Mouse (Mus musculus) heart, embryonic 15.5 days (tissue): Measurements from ENCODE around the gene Prkag3. TPM values are rescaled to one million over a fixed set of nuclear protein-coding genes. Genes with fewer than 3 reads are reported as not detected.

Experiments used
- ATAC-seq: fragments of 200-750 bp; cut with Nextera tagmentation; replicated peaks from 2 replicates; pipeline ENCODE4 v1.8.0; 2017; ENCODE audit warnings: low read depth, moderate TSS enrichment; ENCODE audit not compliant: insufficient number of reproducible peaks, insufficient read depth, low FRiP score
- H3K27ac ChIP-seq: fragments of 300-500 bp; sonication (generic); 2 replicates; pipeline ENCODE4 v1.5.1; 2015; ENCODE audit warnings: mild to moderate bottlenecking, inconsistent platforms
- H3K27me3 ChIP-seq: fragments of 300-500 bp; sonication (generic); 2 replicates; pipeline ENCODE4 v1.6.1; 2015; ENCODE audit warnings: inconsistent platforms
- H3K36me3 ChIP-seq: fragments of 300-500 bp; sonication (generic); 2 replicates; pipeline ENCODE4 v1.6.1; 2015; ENCODE audit warnings: mild to moderate bottlenecking, inconsistent platforms
- H3K4me1 ChIP-seq: fragments of 300-500 bp; sonication (generic); replicated peaks from 2 replicates; pipeline ENCODE4 v1.6.1; 2015; ENCODE audit warnings: inconsistent platforms
- H3K4me2 ChIP-seq: fragments of 300-500 bp; sonication (generic); 2 replicates; pipeline ENCODE4 v1.6.1; 2015; ENCODE audit warnings: inconsistent platforms, mild to moderate bottlenecking, moderate library complexity
- H3K4me3 ChIP-seq: fragments of 300-500 bp; sonication (generic); 2 replicates; pipeline ENCODE4 v1.5.1; 2015; ENCODE audit warnings: mild to moderate bottlenecking, inconsistent platforms
- H3K9ac ChIP-seq: fragments of 300-500 bp; sonication (generic); 2 replicates; pipeline ENCODE4 v1.6.1; 2015; ENCODE audit warnings: mild to moderate bottlenecking, inconsistent platforms
- H3K9me3 ChIP-seq: fragments of 300-500 bp; sonication (generic); replicated peaks from 2 replicates; pipeline ENCODE4 v1.6.1; 2016; ENCODE audit warnings: inconsistent platforms
- WGBS: fragments of 180-500 bp; shearing (Covaris S2); methylation state at CpG from one replicate; pipeline ENCODE4 v1.1.7; 2015; ENCODE audit warnings: mixed read lengths; 5-methylcytosine and 5-hydroxymethylcytosine counted together
- polyA plus RNA-seq: library from polyadenylated mRNA; unstranded; fragments of >200 nt; fragmentation: Nextera tagmentation; extraction: Ambion mirVana; gene quantifications from 2 replicates; pipeline ENCODE4 v1.2.1, GENCODE M21; 2015

Gene Prkag3
- polyA plus RNA-seq, 1 experiment from 2014 or later = 4.6 TPM

GRCm38 (mm10) chr1:74712461-74713098 is 36.4 kb downstream of the Prkag3 start:
- ATAC-seq = no peak
- Histone ChIP-seq H3K4me3 (peak overlapping the region; percentile 65), H3K27ac (peak overlapping the region; percentile 69), H3K4me1 (peaks cover 6% of the 10 kb centered on the region), H3K9ac (peak overlapping the region; percentile 76; the same call in 1 of the 2 replicates), H3K4me2 (peak overlapping the region; percentile 92), H3K36me3 (no peaks in the 10 kb centered on the region), H3K9me3 (no peaks in the 10 kb centered on the region), H3K27me3 (no peaks in the 10 kb centered on the region)
- WGBS = 39% methylated on average over 5 of the region's 5 CpGs

GRCm38 (mm10) chr1:74712046-74712445 is 37.0 kb downstream of the Prkag3 start:
- Histone ChIP-seq H3K27ac (no peak overlapping the region), H3K9ac (no peak overlapping the region), H3K9me3 (no peaks in the 10 kb centered on the region), H3K4me3 (no peak overlapping the region), H3K36me3 (no peaks in the 10 kb centered on the region), H3K4me2 (no peak overlapping the region), H3K4me1 (peaks cover 6% of the 10 kb centered on the region), H3K27me3 (no peaks in the 10 kb centered on the region)
- WGBS = 64% methylated on average over 4 of the region's 4 CpGs
- no peak for ATAC-seq

- H3K36me3 ChIP-seq = no peaks in the 10 kb centered on the region
- H3K4me2 ChIP-seq = no peak overlapping the region
- H3K4me3 ChIP-seq = no peak overlapping the region
- peaks cover 12% of the 10 kb centered on the region for H3K4me1 ChIP-seq
- no peak overlapping the region for H3K27ac ChIP-seq
- ATAC-seq = no peak
- WGBS = 49% methylated on average over 6 of the region's 6 CpGs
- no peaks in the 10 kb centered on the region for H3K9me3 ChIP-seq
- no peak overlapping the region for H3K9ac ChIP-seq
- no peaks in the 10 kb centered on the region for H3K27me3 ChIP-seq
These were observed 39.5 kb downstream of the Prkag3 start for GRCm38 (mm10) chr1:74709566-74709965.

GRCm38 (mm10) chr1:74705016-74705415 is 44.0 kb downstream of the Prkag3 start:
- no peak overlapping the region for H3K4me2 ChIP-seq
- no peaks in the 10 kb centered on the region for H3K27me3 ChIP-seq
- 0 out of 2 replicates have a peak overlapping the region, but pooled peaks have one; percentile 30 for H3K27ac ChIP-seq
- H3K9ac ChIP-seq = no peak overlapping the region
- H3K9me3 ChIP-seq = no peaks in the 10 kb centered on the region
- H3K36me3 ChIP-seq = no peaks in the 10 kb centered on the region
- H3K4me3 ChIP-seq = no peak overlapping the region
- H3K4me1 ChIP-seq = peaks cover 6% of the 10 kb centered on the region; the same call in 1 of the 2 replicates
- no peak for ATAC-seq
- WGBS = 64% methylated on average over 5 of the region's 5 CpGs

- no peak for ATAC-seq
- 88% methylated on average over 3 of the region's 3 CpGs for WGBS
- H3K27me3 ChIP-seq = no peaks in the 10 kb centered on the region
- H3K4me3 ChIP-seq = no peak overlapping the region
- no peaks in the 10 kb centered on the region for H3K36me3 ChIP-seq
- H3K9me3 ChIP-seq = no peaks in the 10 kb centered on the region
- no peak overlapping the region for H3K4me2 ChIP-seq
- H3K27ac ChIP-seq = no peak overlapping the region
- H3K9ac ChIP-seq = no peak overlapping the region
- H3K4me1 ChIP-seq = peaks cover 7% of the 10 kb centered on the region
These were observed 44.9 kb downstream of the Prkag3 start for GRCm38 (mm10) chr1:74704156-74704555.

- Histone ChIP-seq H3K27me3 (no peaks in the 10 kb centered on the region), H3K4me3 (no peak overlapping the region), H3K9me3 (no peaks in the 10 kb centered on the region), H3K4me1 (peaks cover 16% of the 10 kb centered on the region), H3K9ac (no peak overlapping the region), H3K27ac (no peak overlapping the region), H3K36me3 (peaks cover 13% of the 10 kb centered on the region), H3K4me2 (no peak overlapping the region)
- no peak for ATAC-seq
- 86% methylated on average over 6 of the region's 6 CpGs for WGBS
These were observed 46.9 kb downstream of the Prkag3 start for GRCm38 (mm10) chr1:74702142-74702553.

- WGBS = 16% methylated on average over 1 of the region's 1 CpGs
These were observed 50.2 kb downstream of the Prkag3 start for GRCm38 (mm10) chr1:74698791-74699190.

GRCm38 (mm10) chr1:74698353-74698752 is 50.7 kb downstream of the Prkag3 start:
- Histone ChIP-seq H3K9me3 (no peaks in the 10 kb centered on the region), H3K9ac (no peak overlapping the region), H3K27ac (peak overlapping the region; percentile 60), H3K4me3 (no peak overlapping the region), H3K27me3 (no peaks in the 10 kb centered on the region), H3K4me2 (no peak overlapping the region), H3K4me1 (peaks cover 10% of the 10 kb centered on the region), H3K36me3 (peaks cover 45% of the 10 kb centered on the region)
- WGBS = 96% methylated on average over 1 of the region's 1 CpGs
- ATAC-seq = no peak

More at GRCm38 (mm10) chr1:74698791-74699190, 50.2 kb downstream of the Prkag3 start:
- Histone ChIP-seq H3K36me3 (peaks cover 42% of the 10 kb centered on the region), H3K4me3 (no peak overlapping the region), H3K4me2 (no peak overlapping the region), H3K27ac (peak overlapping the region; percentile 60), H3K9me3 (no peaks in the 10 kb centered on the region), H3K4me1 (peaks cover 10% of the 10 kb centered on the region), H3K27me3 (no peaks in the 10 kb centered on the region), H3K9ac (no peak overlapping the region)
- ATAC-seq = peak; percentile 77; the same call in 1 of the 2 replicates

GRCm38 (mm10) chr1:74697416-74697815 is 51.6 kb downstream of the Prkag3 start:
- Histone ChIP-seq H3K4me2 (no peak overlapping the region), H3K4me1 (peaks cover 10% of the 10 kb centered on the region), H3K27ac (no peak overlapping the region), H3K27me3 (no peaks in the 10 kb centered on the region), H3K9me3 (no peaks in the 10 kb centered on the region), H3K9ac (no peak overlapping the region), H3K4me3 (no peak overlapping the region), H3K36me3 (peaks cover 47% of the 10 kb centered on the region)
- 80% methylated on average over 6 of the region's 6 CpGs for WGBS
- no peak for ATAC-seq

GRCm38 (mm10) chr1:74695836-74696235 is 53.2 kb downstream of the Prkag3 start:
- Histone ChIP-seq H3K36me3 (peaks cover 61% of the 10 kb centered on the region), H3K9ac (no peak overlapping the region), H3K27ac (no peak overlapping the region), H3K4me3 (no peak overlapping the region), H3K4me2 (no peak overlapping the region), H3K27me3 (no peaks in the 10 kb centered on the region), H3K4me1 (peaks cover 10% of the 10 kb centered on the region), H3K9me3 (no peaks in the 10 kb centered on the region)
- ATAC-seq = no peak
- WGBS = 81% methylated on average over 4 of the region's 4 CpGs

GRCm38 (mm10) chr1:74693891-74694583 is 55.0 kb downstream of the Prkag3 start:
- H3K9ac ChIP-seq = no peak overlapping the region
- H3K9me3 ChIP-seq = no peaks in the 10 kb centered on the region
- WGBS = 83% methylated on average over 8 of the region's 8 CpGs
- H3K27me3 ChIP-seq = no peaks in the 10 kb centered on the region
- H3K36me3 ChIP-seq = peaks cover 79% of the 10 kb centered on the region
- peaks cover 8% of the 10 kb centered on the region for H3K4me1 ChIP-seq
- no peak overlapping the region for H3K4me2 ChIP-seq
- ATAC-seq = no peak
- H3K27ac ChIP-seq = no peak overlapping the region
- H3K4me3 ChIP-seq = no peak overlapping the region
